Mouse (Mus musculus) liver, embryonic 14.5 days (tissue): Measurements from ENCODE around the gene Ahnak.

ENCODE experiments used
- CTCF ChIP-seq: IDR thresholded peaks from 2 replicates; pipeline ENCODE4 v1.5.1; 2016; ENCODE audit warnings: antibody characterized with exemption, low read depth, control low read depth
- EP300 ChIP-seq: IDR thresholded peaks from 2 replicates; pipeline ENCODE4 v1.6.1; 2016; ENCODE audit warnings: antibody characterized with exemption, low read depth

- TF ChIP-seq EP300 (no peak), CTCF (peak; percentile 4; the same call in 1 of the 2 replicates)
Observed at GRCm38 (mm10) chr19:8941515-8942217, 47.4 kb upstream of the Ahnak start, which contains the start of gene Mta2.
